Mouse (Mus musculus): ENCODE measurements at regions not wholly inside any gene's neighbourhood (a gene's known extent, or its start where the extent isn't known, plus 50 kb on each side); places are given as distances from the start of the nearest gene placed in this dataset.
A peak's percentile ranks its signal among the peaks of the same experiment; 100 is the strongest.

GRCm38 (mm10) chr15:57610006-57610405 lies 132.6 kb upstream of the Slc22a22 start:
- Histone ChIP-seq H3K27me3 (ENCODE audit: control insufficient read depth, insufficient read depth, low read length) (no peaks in the 10 kb centered on the region), H3K9ac (replicated peaks; ENCODE audit: low read depth, low read length) (no peak overlapping the region), H3K27ac (ENCODE audit: low read depth) (no peak overlapping the region), H3K4me3 (ENCODE audit: low read depth, low read length) (no peak overlapping the region), H3K4me2 (ENCODE audit: low read depth, low read length) (no peak overlapping the region), H3K36me3 (replicated peaks; ENCODE audit: control insufficient read depth, insufficient read depth, low read length) (no peaks in the 10 kb centered on the region), H3K9me3 (replicated peaks; ENCODE audit: control insufficient read depth, low read length) (no peaks in the 10 kb centered on the region), H3K4me1 (ENCODE audit: control insufficient read depth, insufficient read depth) (no peaks in the 10 kb centered on the region)
- WGBS, result 82% methylated on average over 2 of the region's 2 CpGs
- DNase-seq (ENCODE audit: low spot score) (no peak), ATAC-seq (ENCODE audit: insufficient read depth, low read depth) (no peak)
- TF ChIP-seq EP300 (IDR thresholded peaks at IDR 0.05; ENCODE audit: low read depth), result no peak
- no peak for TF ChIP-seq CTCF (IDR thresholded peaks at IDR 0.05; ENCODE audit: low read depth)

- no peak for TF ChIP-seq CTCF (IDR thresholded peaks at IDR 0.05; ENCODE audit: low read depth)
- TF ChIP-seq EP300 (IDR thresholded peaks at IDR 0.05; ENCODE audit: low read depth), result no peak
- Histone ChIP-seq H3K4me2 (ENCODE audit: low read depth, low read length) (no peak overlapping the region), H3K27ac (ENCODE audit: low read depth) (no peak overlapping the region), H3K9ac (replicated peaks; ENCODE audit: low read depth, low read length) (no peak overlapping the region), H3K9me3 (replicated peaks; ENCODE audit: control insufficient read depth, low read length) (no peaks in the 10 kb centered on the region), H3K27me3 (ENCODE audit: control insufficient read depth, insufficient read depth, low read length) (no peaks in the 10 kb centered on the region), H3K4me3 (ENCODE audit: low read depth, low read length) (no peak overlapping the region), H3K4me1 (ENCODE audit: control insufficient read depth, insufficient read depth) (no peaks in the 10 kb centered on the region), H3K36me3 (replicated peaks; ENCODE audit: control insufficient read depth, insufficient read depth, low read length) (no peaks in the 10 kb centered on the region)
- WGBS, result 84% methylated on average over 3 of the region's 3 CpGs
- DNase-seq (ENCODE audit: low spot score) (no peak), ATAC-seq (ENCODE audit: insufficient read depth, low read depth) (no peak)
Observed at GRCm38 (mm10) chr15:57608519-57608918, 131.1 kb upstream of the Slc22a22 start.

GRCm38 (mm10) chr15:57600562-57600961 lies 123.1 kb upstream of the Slc22a22 start:
- ATAC-seq (ENCODE audit: insufficient read depth, low read depth) (peak; percentile 55; the same call in 1 of the 2 replicates), DNase-seq (ENCODE audit: low spot score) (peak; percentile 22)
- WGBS, result 16% methylated on average over 6 of the region's 6 CpGs

GRCm38 (mm10) chr15:57593326-57594004 lies 116.0 kb upstream of the Slc22a22 start:
- TF ChIP-seq CTCF (IDR thresholded peaks at IDR 0.05; ENCODE audit: low read depth), result no peak
- TF ChIP-seq EP300 (IDR thresholded peaks at IDR 0.05; ENCODE audit: low read depth), result no peak
- no peaks in the 10 kb centered on the region for H3K9me3 ChIP-seq (replicated peaks; ENCODE audit: control insufficient read depth, low read length)
- H3K4me2 ChIP-seq (ENCODE audit: low read depth, low read length), result no peak overlapping the region
- no peaks in the 10 kb centered on the region for H3K27me3 ChIP-seq (ENCODE audit: control insufficient read depth, insufficient read depth, low read length)
- H3K4me3 ChIP-seq (ENCODE audit: low read depth, low read length), result no peak overlapping the region
- DNase-seq (ENCODE audit: low spot score), result no peak
- 47% methylated on average over 4 of the region's 4 CpGs for WGBS
- ATAC-seq (ENCODE audit: insufficient read depth, low read depth), result no peak
- no peaks in the 10 kb centered on the region for H3K36me3 ChIP-seq (replicated peaks; ENCODE audit: control insufficient read depth, insufficient read depth, low read length)
- H3K27ac ChIP-seq (ENCODE audit: low read depth), result no peak overlapping the region
- no peak overlapping the region for H3K9ac ChIP-seq (replicated peaks; ENCODE audit: low read depth, low read length)
- peaks cover 9% of the 10 kb centered on the region; the same call in 1 of the 2 replicates for H3K4me1 ChIP-seq (ENCODE audit: control insufficient read depth, insufficient read depth)

More at GRCm38 (mm10) chr15:57600562-57600961, 123.1 kb upstream of the Slc22a22 start:
- no peaks in the 10 kb centered on the region for H3K36me3 ChIP-seq (replicated peaks; ENCODE audit: control insufficient read depth, insufficient read depth, low read length)
- no peaks in the 10 kb centered on the region for H3K27me3 ChIP-seq (ENCODE audit: control insufficient read depth, insufficient read depth, low read length)
- H3K9me3 ChIP-seq (replicated peaks; ENCODE audit: control insufficient read depth, low read length), result no peaks in the 10 kb centered on the region
- H3K27ac ChIP-seq (ENCODE audit: low read depth), result no peak overlapping the region
- TF ChIP-seq CTCF (IDR thresholded peaks at IDR 0.05; ENCODE audit: low read depth), result peak; percentile 81
- TF ChIP-seq EP300 (IDR thresholded peaks at IDR 0.05; ENCODE audit: low read depth), result no peak
- H3K4me2 ChIP-seq (ENCODE audit: low read depth, low read length), result no peak overlapping the region
- H3K9ac ChIP-seq (replicated peaks; ENCODE audit: low read depth, low read length), result no peak overlapping the region
- no peaks in the 10 kb centered on the region for H3K4me1 ChIP-seq (ENCODE audit: control insufficient read depth, insufficient read depth)
- no peak overlapping the region for H3K4me3 ChIP-seq (ENCODE audit: low read depth, low read length)

GRCm38 (mm10) chr15:57590597-57591219 lies 113.3 kb upstream of the Slc22a22 start:
- TF ChIP-seq EP300 (IDR thresholded peaks at IDR 0.05; ENCODE audit: low read depth) (no peak), CTCF (IDR thresholded peaks at IDR 0.05; ENCODE audit: low read depth) (no peak)
- Histone ChIP-seq H3K4me3 (ENCODE audit: low read depth, low read length) (no peak overlapping the region), H3K4me2 (ENCODE audit: low read depth, low read length) (no peak overlapping the region), H3K9me3 (replicated peaks; ENCODE audit: control insufficient read depth, low read length) (no peaks in the 10 kb centered on the region), H3K9ac (replicated peaks; ENCODE audit: low read depth, low read length) (no peak overlapping the region), H3K36me3 (replicated peaks; ENCODE audit: control insufficient read depth, insufficient read depth, low read length) (no peaks in the 10 kb centered on the region), H3K27me3 (ENCODE audit: control insufficient read depth, insufficient read depth, low read length) (no peaks in the 10 kb centered on the region), H3K4me1 (ENCODE audit: control insufficient read depth, insufficient read depth) (peaks cover 9% of the 10 kb centered on the region; the same call in 1 of the 2 replicates), H3K27ac (ENCODE audit: low read depth) (no peak overlapping the region)
- peak; percentile 6; the same call in 1 of the 2 replicates for ATAC-seq (ENCODE audit: insufficient read depth, low read depth)
- WGBS, result 21% methylated on average over 7 of the region's 7 CpGs
- DNase-seq (ENCODE audit: low spot score), result no peak
